In genomic region chr19:7506321-7506720, GRCm38 (mm10) we compare ENCODE assay signal across 27 mouse cellular contexts.
"Had no signal": no experiment of that assay in that cellular context is flagged by ENCODE, and none has a peak within 500 bp of the region (broad histone marks: within the 10 kb centered on the region; RNA-seq: fewer than 3 reads in every experiment).

No protein-coding gene starts in this region.

- H3K27ac ChIP-seq: heart, adult 2 months; heart, embryonic 13.5 days; heart, embryonic 15.5 days; hindbrain, embryonic 10.5 days; hindbrain, embryonic 12.5 days; hindbrain, embryonic 14.5 days; intestine, embryonic 15.5 days; kidney, embryonic 15.5 days; kidney, postnatal 0 days; limb, embryonic 13.5 days; limb, embryonic 15.5 days; liver, embryonic 13.5 days; liver, embryonic 15.5 days had no signal

- H3K9ac ChIP-seq: heart, embryonic 13.5 days; heart, embryonic 15.5 days; hindbrain, embryonic 12.5 days; hindbrain, embryonic 14.5 days; intestine, embryonic 15.5 days; kidney, embryonic 15.5 days; limb, embryonic 13.5 days; limb, embryonic 15.5 days; liver, embryonic 13.5 days; liver, embryonic 15.5 days; liver, postnatal 0 days had no signal

- H3K4me2 ChIP-seq: heart, embryonic 11.5 days; heart, embryonic 13.5 days; heart, embryonic 15.5 days; hindbrain, embryonic 12.5 days; hindbrain, embryonic 14.5 days; intestine, embryonic 15.5 days; kidney, embryonic 15.5 days; limb, embryonic 13.5 days; limb, embryonic 15.5 days; liver, embryonic 13.5 days; liver, embryonic 15.5 days had no signal

- ATAC-seq: hindbrain, embryonic 16.5 days; inflammation-experienced regulatory T-cells, adult 6 months; intestine, embryonic 15.5 days; intestine, postnatal 0 days; liver, postnatal 0 days had no signal

- DNase-seq: gastrocnemius, postnatal 14 days; heart, adult 2 months; heart, postnatal 4 days; kidney, adult 2 months; kidney, adult 9 months; kidney, postnatal 14 days; kidney, postnatal 36 days; layer of hippocampus, adult 9-11 months; layer of hippocampus, postnatal 36 days; left cerebral cortex, postnatal 4 days; liver, embryonic 13.5 days; liver, postnatal 0 days had no signal

- H3K27me3 ChIP-seq: heart, embryonic 13.5 days; heart, embryonic 15.5 days; hindbrain, embryonic 12.5 days; intestine, embryonic 15.5 days; kidney, embryonic 15.5 days; limb, embryonic 13.5 days; limb, embryonic 15.5 days; liver, embryonic 13.5 days; liver, embryonic 15.5 days had no signal

- H3K4me1 ChIP-seq: hindbrain, embryonic 10.5 days; hindbrain, embryonic 12.5 days; intestine, embryonic 15.5 days; kidney, embryonic 15.5 days; limb, embryonic 15.5 days had no signal

- H3K4me3 ChIP-seq: heart, adult 2 months; heart, embryonic 13.5 days; heart, embryonic 15.5 days; hindbrain, embryonic 10.5 days; hindbrain, embryonic 12.5 days; intestine, embryonic 15.5 days; kidney, embryonic 15.5 days; limb, embryonic 13.5 days; limb, embryonic 15.5 days; liver, embryonic 13.5 days; liver, embryonic 15.5 days had no signal

- H3K9me3 ChIP-seq: heart, embryonic 13.5 days; heart, embryonic 15.5 days; hindbrain, embryonic 10.5 days; hindbrain, embryonic 12.5 days; intestine, embryonic 15.5 days; kidney, embryonic 15.5 days; limb, embryonic 13.5 days; limb, embryonic 15.5 days; liver, embryonic 13.5 days; liver, embryonic 15.5 days had no signal
